Comparison of ENCODE assay signal across 25 mouse cellular contexts in the genomic region with DNA sequence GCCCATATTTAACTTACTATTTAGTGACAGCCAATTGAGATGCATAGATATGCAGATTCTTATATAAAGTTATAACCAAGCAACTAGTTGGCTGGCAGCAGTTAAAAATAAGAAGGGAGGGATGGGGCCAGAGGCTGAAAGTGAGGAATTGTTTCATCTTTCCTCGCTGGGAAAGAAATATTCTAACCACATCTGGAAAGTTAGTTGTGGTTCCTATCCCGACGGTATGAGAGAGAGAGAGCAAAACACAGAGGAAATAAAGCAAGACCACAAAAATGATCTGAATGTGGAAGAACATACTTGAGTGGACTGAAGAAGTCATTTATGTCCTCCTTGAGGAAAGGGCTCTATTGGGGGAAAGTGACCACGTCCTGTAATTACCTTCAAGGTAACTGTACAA.
DNase-seq lines count a peak whose midpoint lies in the region; ATAC-seq and TF ChIP-seq lines count a peak whose summit lies in the region.
"Had no signal": no experiment of that assay in that cellular context is flagged by ENCODE, and none has a peak within 500 bp of the region (broad histone marks: within the 10 kb centered on the region; RNA-seq: fewer than 3 reads in every experiment).

No protein-coding gene starts in this region.

- H3K27ac ChIP-seq in embryonic facial prominence, embryonic 14.5 days (replicated peaks; ENCODE audit: low read depth, low read length): peak overlapping the region; percentile 39
- H3K27ac ChIP-seq in limb, embryonic 14.5 days (replicated peaks; ENCODE audit: low read depth, low read length): peak overlapping the region; percentile 9; the same call in 1 of the 2 replicates
- no peak overlapping the region for H3K27ac ChIP-seq in forebrain, postnatal 0 days (ENCODE audit: low read depth, low read length)
- no peak overlapping the region for H3K27ac ChIP-seq in hindbrain, embryonic 14.5 days
- H3K27ac ChIP-seq in midbrain, embryonic 13.5 days: no peak overlapping the region
- H3K27ac ChIP-seq: embryonic facial prominence, embryonic 15.5 days; forebrain, embryonic 12.5 days; heart, embryonic 10.5 days; hindbrain, embryonic 13.5 days; intestine, embryonic 15.5 days had no signal

- H3K27me3 ChIP-seq in embryonic facial prominence, embryonic 14.5 days (replicated peaks; ENCODE audit: control insufficient read depth, insufficient read depth, low read length): no peaks in the 10 kb centered on the region
- no peaks in the 10 kb centered on the region for H3K27me3 ChIP-seq in limb, embryonic 14.5 days (ENCODE audit: control insufficient read depth, insufficient read depth, low read length)
- no peaks in the 10 kb centered on the region for H3K27me3 ChIP-seq in forebrain, postnatal 0 days (ENCODE audit: insufficient read depth, low read length)
- no peaks in the 10 kb centered on the region for H3K27me3 ChIP-seq in hindbrain, embryonic 14.5 days (ENCODE audit: control insufficient read depth, insufficient read depth, low read length)
- no peaks in the 10 kb centered on the region for H3K27me3 ChIP-seq in midbrain, embryonic 13.5 days
- H3K27me3 ChIP-seq: embryonic facial prominence, embryonic 15.5 days; forebrain, embryonic 12.5 days; hindbrain, embryonic 13.5 days; intestine, embryonic 15.5 days had no signal

- H3K9ac ChIP-seq in embryonic facial prominence, embryonic 14.5 days (ENCODE audit: low read depth, low read length): no peak overlapping the region
- H3K9ac ChIP-seq in limb, embryonic 14.5 days (ENCODE audit: low read depth, low read length, severe bottlenecking): no peak overlapping the region
- no peak overlapping the region for H3K9ac ChIP-seq in forebrain, postnatal 0 days
- no peak overlapping the region for H3K9ac ChIP-seq in hindbrain, embryonic 14.5 days
- no peak overlapping the region for H3K9ac ChIP-seq in midbrain, embryonic 13.5 days (replicated peaks)
- H3K9ac ChIP-seq: embryonic facial prominence, embryonic 15.5 days; forebrain, embryonic 12.5 days; hindbrain, embryonic 13.5 days; intestine, embryonic 15.5 days had no signal

- peaks cover 23% of the 10 kb centered on the region for H3K4me1 ChIP-seq in embryonic facial prominence, embryonic 14.5 days (ENCODE audit: control insufficient read depth, insufficient read depth, low read length)
- peaks cover 37% of the 10 kb centered on the region for H3K4me1 ChIP-seq in limb, embryonic 14.5 days (ENCODE audit: control insufficient read depth, insufficient read depth, low read length)
- no peaks in the 10 kb centered on the region for H3K4me1 ChIP-seq in forebrain, postnatal 0 days (ENCODE audit: insufficient read depth)
- H3K4me1 ChIP-seq in hindbrain, embryonic 14.5 days (replicated peaks; ENCODE audit: control insufficient read depth, insufficient read depth, low read length): no peaks in the 10 kb centered on the region
- peaks cover 6% of the 10 kb centered on the region; the same call in 1 of the 2 replicates for H3K4me1 ChIP-seq in midbrain, embryonic 13.5 days (replicated peaks)
- H3K4me1 ChIP-seq: heart, embryonic 10.5 days; intestine, embryonic 15.5 days had no signal

- H3K36me3 ChIP-seq in embryonic facial prominence, embryonic 14.5 days (ENCODE audit: control insufficient read depth, insufficient read depth, low read length): no peaks in the 10 kb centered on the region
- H3K36me3 ChIP-seq in limb, embryonic 14.5 days (ENCODE audit: control insufficient read depth, insufficient read depth, low read length): no peaks in the 10 kb centered on the region
- no peaks in the 10 kb centered on the region for H3K36me3 ChIP-seq in forebrain, postnatal 0 days (ENCODE audit: insufficient read depth)
- no peaks in the 10 kb centered on the region for H3K36me3 ChIP-seq in hindbrain, embryonic 14.5 days (replicated peaks; ENCODE audit: control insufficient read depth, insufficient read depth)
- no peaks in the 10 kb centered on the region for H3K36me3 ChIP-seq in midbrain, embryonic 13.5 days
- H3K36me3 ChIP-seq: embryonic facial prominence, embryonic 15.5 days; forebrain, embryonic 12.5 days; G1E; heart, embryonic 10.5 days; hindbrain, embryonic 13.5 days; intestine, embryonic 15.5 days had no signal

- no peak for TF ChIP-seq CTCF in forebrain, postnatal 0 days (IDR thresholded peaks at IDR 0.05; ENCODE audit: low read depth)

- no peak for TF ChIP-seq POLR2A in limb, embryonic 14.5 days (IDR thresholded peaks at IDR 0.05; ENCODE audit: borderline replicate concordance, extremely low read depth, insufficient read depth, insufficient read length)

- no peak overlapping the region for H3K4me3 ChIP-seq in embryonic facial prominence, embryonic 14.5 days (ENCODE audit: low read depth, low read length)
- no peak overlapping the region for H3K4me3 ChIP-seq in limb, embryonic 14.5 days (replicated peaks; ENCODE audit: low read length)
- no peak overlapping the region for H3K4me3 ChIP-seq in forebrain, postnatal 0 days (ENCODE audit: low read depth, low read length)
- H3K4me3 ChIP-seq in hindbrain, embryonic 14.5 days (replicated peaks; ENCODE audit: low read length): no peak overlapping the region
- no peak overlapping the region for H3K4me3 ChIP-seq in midbrain, embryonic 13.5 days (replicated peaks)
- H3K4me3 ChIP-seq: embryonic facial prominence, embryonic 15.5 days; forebrain, embryonic 12.5 days; heart, embryonic 10.5 days; hindbrain, embryonic 13.5 days; intestine, embryonic 15.5 days had no signal

- 35% methylated on average over 4 of the region's 4 CpGs for WGBS in embryonic facial prominence, embryonic 14.5 days
- 45% methylated on average over 4 of the region's 4 CpGs for WGBS in limb, embryonic 14.5 days
- WGBS in forebrain, postnatal 0 days: 92% methylated on average over 4 of the region's 4 CpGs
- 92% methylated on average over 4 of the region's 4 CpGs for WGBS in hindbrain, embryonic 14.5 days
- 92% methylated on average over 4 of the region's 4 CpGs for WGBS in midbrain, embryonic 13.5 days

- no peak for ATAC-seq in embryonic facial prominence, embryonic 14.5 days (ENCODE audit: low read depth)
- peak; percentile 42 for ATAC-seq in limb, embryonic 14.5 days (ENCODE audit: low FRiP score, low read depth)
- ATAC-seq in forebrain, postnatal 0 days: no peak
- no peak for ATAC-seq in hindbrain, embryonic 14.5 days (ENCODE audit: low FRiP score)
- no peak for ATAC-seq in midbrain, embryonic 13.5 days
- ATAC-seq: CD4-positive, CD25-positive, alpha-beta regulatory T cell, adult 4 months; forebrain, embryonic 16.5 days; intestine, embryonic 15.5 days had no signal

- DNase-seq in heart, adult 11 months: peak; percentile 31
- DNase-seq in heart, adult 9 months (ENCODE audit: low spot score in 2 of 2): no peak
- DNase-seq in 3T3-L1 (ENCODE audit: low read depth, low spot score): peak; percentile 6
- peak; percentile 63 for DNase-seq in embryonic facial prominence, embryonic 14.5 days (ENCODE audit: low spot score)
- peak; percentile 57 for DNase-seq in limb, embryonic 14.5 days (ENCODE audit: low spot score)
- DNase-seq in forebrain, postnatal 0 days: no peak
- no peak for DNase-seq in hindbrain, embryonic 14.5 days (ENCODE audit: low spot score)
- DNase-seq: adrenal gland, postnatal 10 days; B cell, adult 2 months; cerebellum, adult 11 months; cerebellum, adult 8-10 months; cerebellum, postnatal 14 days; embryo, embryonic 11 days; gastrocnemius, postnatal 14 days; heart, postnatal 10 days; kidney, adult 18-20 months had no signal

- H3K4me2 ChIP-seq in embryonic facial prominence, embryonic 14.5 days (ENCODE audit: low read depth, low read length): no peak overlapping the region
- H3K4me2 ChIP-seq in limb, embryonic 14.5 days (replicated peaks; ENCODE audit: low read depth, low read length, severe bottlenecking): no peak overlapping the region
- H3K4me2 ChIP-seq in forebrain, postnatal 0 days (ENCODE audit: low read depth): no peak overlapping the region
- H3K4me2 ChIP-seq in hindbrain, embryonic 14.5 days (replicated peaks): no peak overlapping the region
- H3K4me2 ChIP-seq in midbrain, embryonic 13.5 days (replicated peaks): no peak overlapping the region
- H3K4me2 ChIP-seq: embryonic facial prominence, embryonic 15.5 days; forebrain, embryonic 12.5 days; hindbrain, embryonic 13.5 days; intestine, embryonic 15.5 days had no signal

- no peaks in the 10 kb centered on the region for H3K9me3 ChIP-seq in embryonic facial prominence, embryonic 14.5 days (ENCODE audit: control insufficient read depth, low read length)
- no peaks in the 10 kb centered on the region for H3K9me3 ChIP-seq in limb, embryonic 14.5 days (ENCODE audit: control insufficient read depth, low read length)
- no peaks in the 10 kb centered on the region for H3K9me3 ChIP-seq in forebrain, postnatal 0 days (ENCODE audit: low read length)
- H3K9me3 ChIP-seq in hindbrain, embryonic 14.5 days (ENCODE audit: control insufficient read depth, low read length): no peaks in the 10 kb centered on the region
- H3K9me3 ChIP-seq in midbrain, embryonic 13.5 days: no peaks in the 10 kb centered on the region
- H3K9me3 ChIP-seq: embryonic facial prominence, embryonic 15.5 days; forebrain, embryonic 12.5 days; heart, embryonic 10.5 days; hindbrain, embryonic 13.5 days; intestine, embryonic 15.5 days had no signal

Comparison
In these comparisons a context has a peak if more than half of its experiments do, and no peak if none do; other contexts are left out.
1. DNase-seq: peak in heart, adult 11 months (single experiment), 3T3-L1 (single experiment), embryonic facial prominence, embryonic 14.5 days (single experiment) and limb, embryonic 14.5 days (single experiment); none in heart, adult 9 months (0 of 2), forebrain, postnatal 0 days (single experiment) and hindbrain, embryonic 14.5 days (single experiment).
2. H3K27ac ChIP-seq: peak in embryonic facial prominence, embryonic 14.5 days (single experiment) and limb, embryonic 14.5 days (single experiment); none in forebrain, postnatal 0 days (single experiment), hindbrain, embryonic 14.5 days (single experiment) and midbrain, embryonic 13.5 days (single experiment).